Mouse (Mus musculus) midbrain, embryonic 11.5 days (tissue): Measurements from ENCODE around the gene Pars2. TPM values are rescaled to one million over a fixed set of nuclear protein-coding genes. Genes with fewer than 3 reads are reported as not detected.

Experiments
- polyA plus RNA-seq: library from polyadenylated mRNA; unstranded; fragments of >200 nt; fragmentation: Nextera tagmentation; extraction: Ambion mirVana; gene quantifications from 2 replicates; pipeline ENCODE4 v1.2.1, GENCODE M21; 2014

The Pars2 gene
- polyA plus RNA-seq, 1 experiment from 2014 or later: 12.4 TPM

Other genes with a start within 250 kb of the Pars2 start
- 1.1 and 1.4 TPM in 2 replicates for gene Pcsk9, start 186.7 kb upstream of the Pars2 start, polyA plus RNA-seq
- gene Bsnd, start 158.8 kb upstream of the Pars2 start, polyA plus RNA-seq: not detected in 2 replicates
- gene Dhcr24, start 90.0 kb upstream of the Pars2 start, polyA plus RNA-seq: 25.0 and 27.1 TPM in 2 replicates
- 0.18 and 0.25 TPM in 2 replicates for gene Lexm, start 33.8 kb upstream of the Pars2 start, polyA plus RNA-seq
- gene Ttc22, start 28.6 kb upstream of the Pars2 start, polyA plus RNA-seq: not detected in 2 replicates
- 87.9 and 97.3 TPM in 2 replicates for gene Ttc4, start 27.9 kb downstream of the Pars2 start, polyA plus RNA-seq
- 0.07 TPM in 1 of 2 replicates, not detected in the other for gene Mroh7, start 79.9 kb downstream of the Pars2 start, polyA plus RNA-seq
- not detected in 2 replicates for gene Fam151a, start 82.8 kb downstream of the Pars2 start, polyA plus RNA-seq
- 1.3 TPM in 2 replicates for gene Acot11, start 153.9 kb downstream of the Pars2 start, polyA plus RNA-seq